Mouse (Mus musculus) bone marrow, adult 2 months (tissue): ENCODE measurements around the gene Afap1. TPM values are rescaled to one million over a fixed set of nuclear protein-coding genes. Genes with fewer than 3 reads are reported as not detected.

ENCODE experiments used
- H3K27ac ChIP-seq: fragments of 200-500 bp; 2 replicates; pipeline ENCODE4 v1.5.1; 2012; ENCODE audit warnings: low read depth, mild to moderate bottlenecking, control low read depth, inconsistent platforms, low read length; ENCODE audit not compliant: control insufficient read depth, poor library complexity, insufficient read depth
- H3K4me1 ChIP-seq: fragments of 200-500 bp; 2 replicates; pipeline ENCODE4 v1.6.1; 2011; ENCODE audit warnings: low read length; ENCODE audit not compliant: control insufficient read depth, insufficient read depth
- H3K4me3 ChIP-seq: fragments of 200-500 bp; replicated peaks from 2 replicates; pipeline ENCODE3; 2011; ENCODE audit warnings: mild to moderate bottlenecking, low read depth, low read length, control low read depth; ENCODE audit not compliant: control insufficient read depth
- CTCF ChIP-seq: fragments of 200-500 bp; IDR thresholded peaks from 2 replicates; pipeline ENCODE4 v1.5.1; 2011; ENCODE audit warnings: low read length, control low read depth; ENCODE audit not compliant: control insufficient read depth, insufficient read depth
- POLR2A ChIP-seq: fragments of 200-500 bp; IDR thresholded peaks from 2 replicates; pipeline ENCODE4 v1.6.1; 2011; ENCODE audit warnings: low read depth, mild to moderate bottlenecking, control low read depth, low read length, borderline replicate concordance; ENCODE audit not compliant: control insufficient read depth
- WGBS: fragments of 180-500 bp; shearing (Covaris S2); methylation state at CpG from one replicate; pipeline ENCODE4 v1.1.7; 2018; 5-methylcytosine and 5-hydroxymethylcytosine counted together
- polyA plus RNA-seq: library from polyadenylated mRNA; stranded (reverse); fragments of >200 nt; gene quantifications from 2 replicates; pipeline ENCODE4 v1.2.4, GENCODE M21; 2011; ENCODE audit warnings: low replicate concordance; ENCODE audit not compliant: missing spikeins, insufficient read depth, insufficient read length

The Afap1 gene
- polyA plus RNA-seq, 1 experiment, result 5.4 TPM

- no peak for TF ChIP-seq POLR2A
- no peak for TF ChIP-seq CTCF
- Histone ChIP-seq H3K4me3 (no peak overlapping the region), H3K4me1 (no peaks in the 10 kb centered on the region; the same call in 1 of the 2 replicates), H3K27ac (no peak overlapping the region)
- 87% methylated on average over 12 of the region's 12 CpGs for WGBS
Observed at GRCm38 (mm10) chr5:35915629-35916300, 22.6 kb downstream of the Afap1 start.

- Histone ChIP-seq H3K4me1 (no peaks in the 10 kb centered on the region; the same call in 1 of the 2 replicates), H3K4me3 (no peak overlapping the region), H3K27ac (no peak overlapping the region)
- 76% methylated on average over 5 of the region's 5 CpGs for WGBS
- TF ChIP-seq CTCF, result no peak
- no peak for TF ChIP-seq POLR2A
Observed at GRCm38 (mm10) chr5:35916666-35917065, 23.5 kb downstream of the Afap1 start.

- no peak overlapping the region for H3K27ac ChIP-seq
- H3K4me3 ChIP-seq, result no peak overlapping the region
- no peaks in the 10 kb centered on the region; the same call in 1 of the 2 replicates for H3K4me1 ChIP-seq
- 75% methylated on average over 8 of the region's 8 CpGs for WGBS
- TF ChIP-seq CTCF, result no peak
Observed at GRCm38 (mm10) chr5:35918387-35918786, 25.3 kb downstream of the Afap1 start.

GRCm38 (mm10) chr5:35920076-35920475 is 27.0 kb downstream of the Afap1 start:
- Histone ChIP-seq H3K4me3 (no peak overlapping the region), H3K27ac (no peak overlapping the region), H3K4me1 (no peaks in the 10 kb centered on the region)
- no peak for TF ChIP-seq CTCF
- WGBS, result 73% methylated on average over 4 of the region's 4 CpGs

GRCm38 (mm10) chr5:35920557-35920956 is 27.4 kb downstream of the Afap1 start:
- TF ChIP-seq CTCF (no peak), POLR2A (no peak)
- Histone ChIP-seq H3K27ac (no peak overlapping the region), H3K4me1 (no peaks in the 10 kb centered on the region), H3K4me3 (no peak overlapping the region)

GRCm38 (mm10) chr5:35921141-35921540 is 28.0 kb downstream of the Afap1 start:
- 78% methylated on average over 6 of the region's 6 CpGs for WGBS
- Histone ChIP-seq H3K4me1 (no peaks in the 10 kb centered on the region; the same call in 1 of the 2 replicates), H3K4me3 (no peak overlapping the region), H3K27ac (no peak overlapping the region)
- TF ChIP-seq CTCF (no peak), POLR2A (no peak)

GRCm38 (mm10) chr5:35921595-35922254 is 28.6 kb downstream of the Afap1 start:
- H3K4me1 ChIP-seq, result no peaks in the 10 kb centered on the region; the same call in 1 of the 2 replicates
- H3K27ac ChIP-seq, result no peak overlapping the region
- 79% methylated on average over 10 of the region's 10 CpGs for WGBS
- no peak for TF ChIP-seq POLR2A
- TF ChIP-seq CTCF, result no peak
- no peak overlapping the region for H3K4me3 ChIP-seq

GRCm38 (mm10) chr5:35923448-35923847 is 30.3 kb downstream of the Afap1 start:
- H3K27ac ChIP-seq, result no peak overlapping the region
- 77% methylated on average over 6 of the region's 6 CpGs for WGBS
- H3K4me3 ChIP-seq, result no peak overlapping the region
- H3K4me1 ChIP-seq, result no peaks in the 10 kb centered on the region; the same call in 1 of the 2 replicates
- no peak for TF ChIP-seq CTCF
- no peak for TF ChIP-seq POLR2A
